Mouse (Mus musculus): ENCODE data around the gene Smug1. TPM values are rescaled to one million over a fixed set of nuclear protein-coding genes. Genes with fewer than 3 reads are reported as not detected.

Smug1 gene
- polyA plus RNA-seq, 1 experiment from 2014 or later = 40.7 TPM

DNA sequence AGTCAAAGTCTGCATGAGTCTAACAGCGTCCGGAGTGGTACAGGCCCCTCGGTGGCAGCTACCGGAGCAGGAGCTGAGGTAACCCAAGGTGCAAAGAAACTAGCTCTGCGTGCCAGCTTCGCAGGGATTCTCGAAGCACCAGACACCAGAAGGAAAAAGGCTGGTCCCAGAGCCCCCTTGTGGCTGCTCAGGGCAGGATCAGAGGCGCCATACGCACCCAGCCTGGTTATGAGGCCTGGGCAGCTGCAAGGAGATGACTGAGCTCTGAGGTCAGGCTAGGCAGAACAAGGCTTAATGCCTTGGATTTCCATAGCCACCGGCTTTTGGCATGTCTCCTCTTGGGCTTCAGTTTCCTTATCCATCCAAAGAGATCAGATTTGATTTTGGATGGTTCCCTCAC is 5.6 kb upstream of the Smug1 start:
- Histone ChIP-seq H3K4me1 (replicated peaks) (peaks cover 56% of the 10 kb centered on the region), H3K4me3 (no peak overlapping the region), H3K9ac (no peak overlapping the region), H3K4me2 (no peak overlapping the region), H3K27ac (0 out of 2 replicates have a peak overlapping the region, but pooled peaks have one; percentile 3), H3K9me3 (no peaks in the 10 kb centered on the region), H3K27me3 (peaks cover 95% of the 10 kb centered on the region), H3K36me3 (no peaks in the 10 kb centered on the region)
- WGBS = 3% methylated on average over 10 of the region's 10 CpGs
- ATAC-seq (ENCODE audit: low FRiP score) = no peak

DNA sequence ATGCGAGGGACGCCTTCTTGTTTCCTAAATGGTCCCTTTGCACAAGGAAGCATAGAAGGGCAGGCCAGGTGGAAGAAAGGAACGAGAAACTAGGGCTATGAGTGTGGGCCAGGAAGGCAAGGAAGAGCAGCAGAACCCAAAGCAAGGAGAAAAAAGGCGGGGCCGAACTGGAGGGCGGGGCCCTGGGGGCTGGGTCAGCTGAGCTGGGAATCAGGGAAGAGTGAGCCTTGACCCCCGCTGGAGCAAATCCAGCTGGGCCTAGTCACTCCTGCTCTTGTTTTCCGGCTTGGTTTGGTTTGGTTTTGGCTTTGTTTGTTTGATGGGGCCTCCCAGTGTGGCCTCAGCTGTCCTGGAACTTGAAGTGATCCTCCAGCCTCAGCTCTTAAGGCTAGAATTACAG is 4.4 kb upstream of the Smug1 start:
- Histone ChIP-seq H3K27me3 (peaks cover 97% of the 10 kb centered on the region), H3K9ac (no peak overlapping the region), H3K9me3 (no peaks in the 10 kb centered on the region), H3K4me1 (replicated peaks) (peaks cover 61% of the 10 kb centered on the region), H3K36me3 (no peaks in the 10 kb centered on the region), H3K4me2 (no peak overlapping the region), H3K4me3 (no peak overlapping the region), H3K27ac (no peak overlapping the region)
- 13% methylated on average over 8 of the region's 8 CpGs for WGBS
- no peak for ATAC-seq (ENCODE audit: low FRiP score)

DNA sequence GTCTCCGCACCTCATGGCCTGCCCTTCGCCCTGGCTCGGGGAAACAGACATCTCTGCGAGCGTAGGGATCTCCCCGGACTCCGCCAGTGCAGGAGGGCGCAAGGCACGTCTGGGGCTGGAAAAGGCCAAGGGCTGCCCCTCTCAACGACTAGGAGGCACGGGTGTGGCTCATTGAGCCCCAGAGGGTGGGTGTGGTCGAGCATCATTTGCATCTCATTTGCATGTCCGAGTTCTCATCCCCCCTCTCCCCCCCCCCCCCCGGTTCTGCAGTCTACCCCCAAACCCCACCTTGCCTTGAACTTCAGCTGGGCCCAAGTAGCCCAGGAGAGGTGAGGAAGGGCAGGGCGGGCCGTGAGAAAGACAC is 3.4 kb upstream of the Smug1 start:
- H3K4me2 ChIP-seq = peak overlapping the region; percentile 90
- peak overlapping the region; percentile 46 for H3K4me3 ChIP-seq
- 3% methylated on average over 15 of the region's 16 CpGs for WGBS
- H3K27ac ChIP-seq = peak overlapping the region; percentile 89
- peaks cover 93% of the 10 kb centered on the region for H3K27me3 ChIP-seq
- no peak for ATAC-seq (ENCODE audit: low FRiP score)
- H3K36me3 ChIP-seq = no peaks in the 10 kb centered on the region
- peak overlapping the region; percentile 74; the same call in 1 of the 2 replicates for H3K9ac ChIP-seq
- H3K4me1 ChIP-seq (replicated peaks) = peaks cover 70% of the 10 kb centered on the region
- no peaks in the 10 kb centered on the region for H3K9me3 ChIP-seq

DNA sequence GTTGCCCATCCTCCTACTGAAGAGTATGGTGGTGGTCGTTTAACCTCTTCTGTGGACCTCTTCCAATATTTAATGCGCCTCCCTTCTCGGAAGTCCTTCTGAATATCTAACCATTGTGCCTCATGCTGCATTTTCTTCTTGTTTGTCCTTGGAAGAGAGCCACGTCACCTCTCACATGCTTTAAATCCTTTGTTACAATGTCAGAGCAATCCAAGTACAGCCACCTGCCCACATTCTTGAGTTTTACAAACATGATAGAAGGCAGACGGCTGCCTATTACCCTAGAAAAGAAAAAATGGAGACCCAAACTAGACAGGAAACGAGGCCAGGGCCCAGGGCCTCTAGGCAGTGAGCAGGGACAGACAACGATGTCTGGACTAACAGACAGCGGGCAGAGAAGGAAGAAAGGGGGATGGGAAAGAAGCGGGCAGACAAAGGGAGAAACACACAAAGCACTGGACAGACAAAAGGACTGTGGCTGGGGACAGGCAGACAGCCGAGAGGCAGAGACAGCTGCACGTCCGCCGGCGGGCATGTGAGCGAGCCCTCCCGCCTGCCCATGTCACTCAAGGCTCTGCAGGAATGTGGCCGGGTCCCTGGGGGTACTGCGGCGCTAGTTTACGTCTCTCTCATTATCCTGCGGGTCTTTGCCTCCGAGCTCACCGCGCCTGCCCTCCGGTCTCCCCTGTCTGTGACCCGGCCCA is 2.9 kb upstream of the Smug1 start:
- no peaks in the 10 kb centered on the region for H3K9me3 ChIP-seq
- 3% methylated on average over 26 of the region's 26 CpGs for WGBS
- peaks cover 88% of the 10 kb centered on the region for H3K27me3 ChIP-seq
- H3K9ac ChIP-seq = peak overlapping the region; percentile 74
- H3K4me3 ChIP-seq = peak overlapping the region; percentile 46
- H3K27ac ChIP-seq = peak overlapping the region; percentile 89
- H3K36me3 ChIP-seq = no peaks in the 10 kb centered on the region
- peaks cover 75% of the 10 kb centered on the region for H3K4me1 ChIP-seq (replicated peaks)
- ATAC-seq (ENCODE audit: low FRiP score) = no peak
- H3K4me2 ChIP-seq = peak overlapping the region; percentile 90

DNA sequence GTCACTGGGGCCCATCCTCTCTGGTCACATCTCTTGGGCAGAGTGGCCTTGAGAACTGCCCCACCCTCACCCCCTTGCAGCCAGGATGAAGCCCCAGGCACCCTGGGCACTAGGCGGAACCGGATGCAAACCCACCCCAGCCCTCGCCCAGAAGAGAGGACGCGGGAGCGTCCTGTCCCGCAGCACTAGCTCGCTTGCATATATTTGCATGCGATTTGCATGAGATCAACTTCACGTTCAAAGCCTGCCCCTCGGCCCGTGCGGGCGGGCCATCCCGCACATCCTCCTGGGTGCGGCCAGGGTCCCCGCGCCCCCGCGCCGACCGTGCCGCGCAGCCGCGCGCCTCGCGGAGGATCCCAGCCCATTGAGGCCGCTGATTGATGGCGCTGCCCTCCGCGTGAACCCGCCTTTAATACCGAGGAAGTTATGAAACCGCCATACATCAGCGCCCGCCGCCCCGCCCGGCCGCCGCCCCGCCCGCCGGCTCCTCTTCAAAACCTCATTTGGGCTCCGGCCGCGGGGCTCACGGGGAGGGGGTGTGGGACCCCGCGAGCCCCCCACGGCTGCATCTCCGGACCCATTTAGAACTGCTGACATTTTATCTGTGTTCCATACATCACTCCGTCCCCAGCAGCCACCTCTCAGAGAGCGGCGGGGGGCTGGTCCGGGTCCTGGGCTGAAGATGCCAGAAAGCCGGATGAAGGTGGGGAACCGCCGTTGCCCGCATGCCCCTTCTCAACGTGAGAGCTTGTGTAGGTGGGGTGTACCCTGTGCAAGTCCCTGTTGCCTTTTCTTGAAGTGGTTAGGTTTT is 2.1 kb upstream of the Smug1 start:
- peaks cover 80% of the 10 kb centered on the region for H3K27me3 ChIP-seq
- WGBS = under 1% methylated on average over 61 of the region's 63 CpGs
- H3K9ac ChIP-seq = peak overlapping the region; percentile 74
- ATAC-seq (ENCODE audit: low FRiP score) = peak; percentile 33; the same call in 1 of the 2 replicates
- peaks cover 82% of the 10 kb centered on the region for H3K4me1 ChIP-seq (replicated peaks)
- no peaks in the 10 kb centered on the region for H3K36me3 ChIP-seq
- H3K9me3 ChIP-seq = no peaks in the 10 kb centered on the region
- peak overlapping the region; percentile 90 for H3K4me2 ChIP-seq
- H3K4me3 ChIP-seq = peak overlapping the region; percentile 46
- H3K27ac ChIP-seq = peak overlapping the region; percentile 89

DNA sequence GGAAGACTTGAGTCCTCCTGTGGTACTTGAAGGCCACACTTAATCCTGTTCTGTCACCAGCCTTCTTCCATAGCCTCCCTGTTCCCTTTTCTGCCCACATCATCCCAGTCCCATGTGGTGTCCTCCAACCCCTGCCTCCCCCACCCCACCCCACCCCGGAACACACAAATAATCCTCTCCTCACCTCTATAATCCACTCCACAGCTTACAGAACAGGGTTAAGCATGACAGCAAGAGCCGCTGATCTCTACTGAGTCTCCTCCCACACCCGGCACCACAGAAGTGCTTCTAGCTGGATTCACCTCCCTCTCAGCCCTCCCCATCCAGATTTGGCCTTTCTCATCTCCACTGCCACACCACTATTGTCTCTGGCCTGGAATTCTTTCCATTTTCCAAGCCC is 894 bp upstream of the Smug1 start:
- H3K4me3 ChIP-seq = peak overlapping the region; percentile 20
- no peaks in the 10 kb centered on the region for H3K36me3 ChIP-seq
- 22% methylated on average over 3 of the region's 3 CpGs for WGBS
- peak overlapping the region; percentile 90 for H3K4me2 ChIP-seq
- peak overlapping the region; percentile 89 for H3K27ac ChIP-seq
- H3K9me3 ChIP-seq = no peaks in the 10 kb centered on the region
- H3K9ac ChIP-seq = peak overlapping the region; percentile 74
- H3K4me1 ChIP-seq (replicated peaks) = peaks cover 91% of the 10 kb centered on the region
- no peak for ATAC-seq (ENCODE audit: low FRiP score)
- peaks cover 68% of the 10 kb centered on the region for H3K27me3 ChIP-seq

DNA sequence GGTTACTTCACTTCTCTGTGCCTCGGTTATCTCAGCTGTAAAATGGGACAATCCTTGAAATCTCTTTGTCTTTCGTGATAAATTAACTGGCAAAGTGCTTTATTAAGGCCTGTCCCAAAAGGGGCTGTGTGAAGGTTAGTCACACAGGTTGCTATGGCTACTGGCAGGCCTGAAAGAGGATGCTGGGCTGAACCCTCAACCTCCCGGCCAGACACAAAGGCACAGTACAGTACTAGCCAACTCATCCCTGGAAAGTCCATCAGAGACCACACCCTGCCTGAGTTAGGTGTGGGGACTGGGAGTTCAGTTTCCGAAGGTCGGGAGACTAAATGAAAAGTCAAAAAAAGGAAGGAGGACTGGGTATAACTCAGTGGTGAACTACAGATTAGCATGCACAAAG is 968 bp downstream of the Smug1 start:
- WGBS = 25% methylated on average over 5 of the region's 5 CpGs

DNA sequence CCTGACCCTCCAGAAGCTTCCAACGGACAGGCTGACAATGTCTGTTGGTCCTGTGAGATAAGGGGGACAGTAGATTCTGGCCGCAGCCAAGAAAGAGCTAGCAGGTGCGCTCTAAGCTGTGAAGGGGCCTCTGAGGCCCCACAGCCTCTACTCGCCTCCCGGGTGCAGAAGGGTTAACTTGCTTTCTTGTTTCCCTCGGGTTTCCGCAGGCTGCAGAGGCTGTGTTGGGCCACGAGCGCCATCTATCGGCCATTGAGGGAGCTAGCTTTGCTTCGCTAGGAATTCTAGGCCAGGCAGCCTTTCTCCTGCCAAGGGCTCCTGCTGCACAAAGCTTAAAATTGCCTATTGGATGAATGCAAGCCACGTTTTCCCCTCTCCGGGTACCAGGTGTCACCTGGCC is 1.5 kb downstream of the Smug1 start:
- Histone ChIP-seq H3K4me2 (peak overlapping the region; percentile 90), H3K36me3 (no peaks in the 10 kb centered on the region), H3K4me3 (peak overlapping the region; percentile 27), H3K9me3 (no peaks in the 10 kb centered on the region), H3K27me3 (peaks cover 44% of the 10 kb centered on the region), H3K27ac (peak overlapping the region; percentile 75), H3K4me1 (replicated peaks) (peaks cover 85% of the 10 kb centered on the region), H3K9ac (peak overlapping the region; percentile 67)
- WGBS = under 1% methylated on average over 13 of the region's 13 CpGs
- ATAC-seq (ENCODE audit: low FRiP score) = no peak

More for the DNA sequence above, 968 bp downstream of the Smug1 start:
- H3K4me3 ChIP-seq = peak overlapping the region; percentile 27
- peak overlapping the region; percentile 67 for H3K9ac ChIP-seq
- H3K36me3 ChIP-seq = no peaks in the 10 kb centered on the region
- peak overlapping the region; percentile 75 for H3K27ac ChIP-seq
- no peaks in the 10 kb centered on the region for H3K9me3 ChIP-seq
- peaks cover 89% of the 10 kb centered on the region for H3K4me1 ChIP-seq (replicated peaks)
- H3K27me3 ChIP-seq = peaks cover 50% of the 10 kb centered on the region
- no peak for ATAC-seq (ENCODE audit: low FRiP score)
- peak overlapping the region; percentile 90 for H3K4me2 ChIP-seq

DNA sequence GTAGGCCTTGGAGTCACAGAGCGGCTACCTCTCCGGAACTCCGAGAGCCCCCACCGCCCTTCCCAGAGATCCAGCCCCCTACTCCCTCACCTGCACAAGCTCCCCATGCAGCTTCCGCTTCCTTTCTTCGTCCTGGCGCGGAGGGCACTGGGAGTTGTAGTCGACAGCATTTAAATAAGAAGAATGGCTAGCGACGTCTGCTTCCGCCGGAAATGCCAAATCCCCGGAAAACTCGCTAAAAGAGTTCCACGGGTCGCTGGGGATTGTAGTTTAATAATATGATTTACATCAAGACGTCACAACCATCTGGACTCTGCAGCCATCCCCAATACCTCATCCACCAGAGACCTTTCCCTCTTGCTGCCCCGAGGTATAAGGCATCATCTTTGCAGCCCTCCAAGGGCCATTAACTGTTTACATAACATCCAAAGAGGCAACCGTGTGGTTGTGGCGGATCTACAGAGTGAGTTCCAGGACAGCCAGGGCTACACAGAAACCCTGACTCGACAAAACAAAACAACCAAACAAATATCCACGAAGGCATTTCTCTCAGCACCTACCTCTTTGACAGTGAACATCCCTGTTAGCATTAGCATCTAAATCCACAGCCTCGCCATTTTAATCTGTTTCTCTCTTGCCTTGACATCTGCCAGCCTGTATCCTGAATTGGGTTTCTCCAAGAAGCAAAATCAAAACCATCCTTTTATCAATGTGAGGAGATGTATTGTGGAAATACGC is 3.5 kb downstream of the Smug1 start:
- Histone ChIP-seq H3K9ac (peak overlapping the region; percentile 80), H3K9me3 (no peaks in the 10 kb centered on the region), H3K4me3 (peak overlapping the region; percentile 64), H3K36me3 (no peaks in the 10 kb centered on the region; the same call in 1 of the 2 replicates), H3K4me2 (peak overlapping the region; percentile 69), H3K27me3 (peaks cover 26% of the 10 kb centered on the region), H3K4me1 (replicated peaks) (peaks cover 71% of the 10 kb centered on the region), H3K27ac (peak overlapping the region; percentile 68)
- WGBS = 8% methylated on average over 25 of the region's 25 CpGs
- ATAC-seq (ENCODE audit: low FRiP score) = peak; percentile 87

DNA sequence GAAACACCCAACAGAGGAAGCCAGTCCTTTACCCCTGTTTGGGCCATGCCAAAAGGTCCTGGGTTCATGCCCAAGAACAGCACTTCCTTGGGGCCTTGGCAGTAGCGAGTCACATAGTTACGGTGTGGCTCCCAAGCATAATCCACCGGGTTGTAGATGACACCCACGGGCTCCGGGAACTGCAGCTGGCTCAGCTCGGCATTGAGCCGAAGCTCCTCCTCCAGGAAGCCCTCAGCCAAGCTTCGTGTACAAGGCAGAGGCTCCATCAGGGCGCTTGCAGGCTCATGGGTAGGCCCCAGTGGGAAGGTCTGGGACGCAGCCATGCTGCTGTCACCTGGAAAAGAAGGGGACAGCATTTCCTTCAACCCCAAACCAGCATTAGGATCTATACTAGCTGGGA is 9.3 kb downstream of the Smug1 start:
- H3K36me3 ChIP-seq = peaks cover 9% of the 10 kb centered on the region
- no peak overlapping the region for H3K4me2 ChIP-seq
- H3K9me3 ChIP-seq = no peaks in the 10 kb centered on the region
- no peaks in the 10 kb centered on the region for H3K27me3 ChIP-seq
- no peak overlapping the region for H3K27ac ChIP-seq
- 76% methylated on average over 10 of the region's 10 CpGs for WGBS
- no peak overlapping the region for H3K9ac ChIP-seq
- H3K4me3 ChIP-seq = no peak overlapping the region
- H3K4me1 ChIP-seq (replicated peaks) = peaks cover 41% of the 10 kb centered on the region
- ATAC-seq (ENCODE audit: low FRiP score) = no peak

DNA sequence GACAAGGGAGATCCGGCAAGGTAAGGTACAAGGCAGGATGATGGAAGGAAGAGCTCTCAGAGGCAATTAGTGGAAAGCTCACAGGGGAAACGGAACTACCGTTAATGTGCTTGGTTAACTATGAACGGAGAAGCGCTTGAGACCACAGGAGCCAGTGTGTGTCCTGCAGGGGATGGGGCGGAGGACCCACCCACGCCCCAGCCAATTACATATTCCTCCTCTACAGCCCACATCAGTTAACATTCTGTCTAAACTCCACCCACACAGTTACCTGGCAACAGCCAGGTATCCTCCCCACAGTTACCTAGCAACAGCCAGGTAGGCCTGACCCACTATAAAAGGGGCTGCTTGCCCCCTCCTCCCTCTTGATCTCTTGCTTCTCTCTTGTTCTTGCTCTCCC is 10.0 kb downstream of the Smug1 start:
- 43% methylated on average over 7 of the region's 7 CpGs for WGBS

More for the DNA sequence above, 10.0 kb downstream of the Smug1 start:
- H3K9me3 ChIP-seq = no peaks in the 10 kb centered on the region
- no peak overlapping the region for H3K9ac ChIP-seq
- H3K4me3 ChIP-seq = no peak overlapping the region
- peaks cover 9% of the 10 kb centered on the region for H3K36me3 ChIP-seq
- ATAC-seq (ENCODE audit: low FRiP score) = peak; percentile 23; the same call in 1 of the 2 replicates
- H3K4me1 ChIP-seq (replicated peaks) = peaks cover 34% of the 10 kb centered on the region
- no peaks in the 10 kb centered on the region for H3K27me3 ChIP-seq
- peak overlapping the region; percentile 30; the same call in 1 of the 2 replicates for H3K27ac ChIP-seq
- no peak overlapping the region for H3K4me2 ChIP-seq
